Mouse (Mus musculus) kidney, adult 2 months (tissue): ENCODE measurements around the gene Sfrp4. TPM values are rescaled to one million over a fixed set of nuclear protein-coding genes. Genes with fewer than 3 reads are reported as not detected.
"Not testable (repeated sequence)": the region's sequence is repeated elsewhere in the genome, so short reads cannot be mapped to it uniquely, and the experiment has no call there.

Experiments used
- DNase-seq: peaks from one replicate; pipeline ENCODE4 v3.0.0; 2021
- H3K27ac ChIP-seq: fragments of 200-500 bp; 2 replicates; pipeline ENCODE4 v1.5.1; 2012; ENCODE audit warnings: low read depth, low read length, control low read depth, inconsistent platforms; ENCODE audit not compliant: insufficient read depth
- H3K27me3 ChIP-seq: fragments of 200-500 bp; replicated peaks from 2 replicates; pipeline ENCODE4 v1.6.1; 2012; ENCODE audit warnings: mild to moderate bottlenecking, moderate library complexity, low read length, inconsistent platforms; ENCODE audit not compliant: control insufficient read depth, insufficient read depth
- H3K36me3 ChIP-seq: fragments of 200-500 bp; 2 replicates; pipeline ENCODE4 v1.6.1; 2012; ENCODE audit warnings: mild to moderate bottlenecking, moderate library complexity, low read length, inconsistent platforms; ENCODE audit not compliant: control insufficient read depth, insufficient read depth
- H3K4me1 ChIP-seq: fragments of 200-500 bp; 2 replicates; pipeline ENCODE4 v1.6.1; 2011; ENCODE audit warnings: low read length; ENCODE audit not compliant: control insufficient read depth, insufficient read depth
- H3K4me3 ChIP-seq: fragments of 200-500 bp; 2 replicates; pipeline ENCODE4 v1.5.1; 2011; ENCODE audit warnings: mild to moderate bottlenecking, low read depth, low read length, control low read depth; ENCODE audit not compliant: insufficient read depth
- CTCF ChIP-seq: fragments of 200-500 bp; conservative IDR thresholded peaks from 2 replicates; pipeline ENCODE4 v1.5.1; 2011; ENCODE audit warnings: low read depth, mild to moderate bottlenecking, control low read depth, low read length, moderate library complexity, mixed read lengths; ENCODE audit not compliant: insufficient read depth, insufficient read length
- POLR2A ChIP-seq: fragments of 200-500 bp; IDR thresholded peaks from one replicate; pipeline ENCODE4 v1.6.1; 2011; ENCODE audit warnings: low read depth, low read length, control low read depth
- WGBS: fragments of 180-500 bp; shearing (Covaris S2); methylation state at CpG from one replicate; pipeline ENCODE4 v1.1.7; 2018; 5-methylcytosine and 5-hydroxymethylcytosine counted together
- polyA plus RNA-seq: library from polyadenylated mRNA; depleted of rRNA; stranded (reverse); fragments of >200 nt; gene quantifications from 2 replicates; pipeline ENCODE4 v1.2.3, GENCODE M21; 2012; rRNA removed

Sfrp4 gene
- polyA plus RNA-seq = 2.5 and 6.5 TPM in 2 replicates

GRCm38 (mm10) chr13:19622573-19623227 is at the start of gene Sfrp4:
Gene Sfrp4 (plus strand): TSS chr13:19623104.
- Histone ChIP-seq H3K36me3 (no peaks in the 10 kb centered on the region), H3K27ac (no peak within 1 kb of the TSS), H3K4me3 (peak within 1 kb of the TSS; percentile 20), H3K4me1 (no peaks in the 10 kb centered on the region), H3K27me3 (no peaks in the 10 kb centered on the region)
- TF ChIP-seq POLR2A (no peak), CTCF (peak; percentile 36; the same call in 1 of the 2 replicates)
- WGBS = 5% methylated on average over 25 of the region's 25 CpGs
- peak; percentile 3 for DNase-seq

GRCm38 (mm10) chr13:19574723-19575122 is 48.2 kb upstream of the Sfrp4 start:
- not testable (repeated sequence) for H3K4me3 ChIP-seq, H3K36me3 ChIP-seq, H3K27me3 ChIP-seq, H3K27ac ChIP-seq, DNase-seq, H3K4me1 ChIP-seq
- WGBS = 93% methylated on average over 2 of the region's 2 CpGs

GRCm38 (mm10) chr13:19575947-19576346 is 47.0 kb upstream of the Sfrp4 start:
- H3K27me3 ChIP-seq = no peaks in the 10 kb centered on the region
- TF ChIP-seq POLR2A (no peak), CTCF (no peak)
- WGBS = 93% methylated on average over 3 of the region's 3 CpGs
- H3K27ac ChIP-seq = no peak overlapping the region
- H3K4me3 ChIP-seq = no peak overlapping the region
- no peaks in the 10 kb centered on the region for H3K4me1 ChIP-seq
- DNase-seq = no peak
- no peaks in the 10 kb centered on the region for H3K36me3 ChIP-seq

- no peaks in the 10 kb centered on the region for H3K27me3 ChIP-seq
- DNase-seq = no peak
- no peaks in the 10 kb centered on the region for H3K4me1 ChIP-seq
- no peak for TF ChIP-seq POLR2A
- no peak for TF ChIP-seq CTCF
- H3K4me3 ChIP-seq = no peak overlapping the region
- no peaks in the 10 kb centered on the region for H3K36me3 ChIP-seq
- H3K27ac ChIP-seq = no peak overlapping the region
- 86% methylated on average over 3 of the region's 3 CpGs for WGBS
These were observed 31.7 kb upstream of the Sfrp4 start for GRCm38 (mm10) chr13:19590996-19591759.

DNA sequence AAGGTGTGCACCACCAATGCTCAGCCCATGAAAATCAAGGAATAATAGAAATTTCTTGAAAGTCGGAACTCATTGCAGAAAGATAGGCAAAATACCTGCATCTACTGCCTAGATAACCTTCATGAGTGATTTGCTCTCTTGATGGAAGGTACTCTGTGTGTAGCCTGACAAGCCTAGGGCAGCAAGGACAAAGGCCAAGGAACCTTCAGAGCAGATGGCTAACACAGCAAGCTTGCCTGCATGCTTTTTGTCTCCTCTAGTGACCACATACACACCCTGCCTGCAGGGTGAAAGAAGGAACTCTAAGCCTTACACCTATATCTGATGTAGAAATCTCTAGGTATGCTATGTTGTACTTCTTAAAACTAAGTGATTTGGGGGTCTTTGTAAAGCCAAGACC is 27.8 kb upstream of the Sfrp4 start:
- Histone ChIP-seq H3K36me3 (no peaks in the 10 kb centered on the region), H3K27ac (no peak overlapping the region), H3K4me3 (no peak overlapping the region), H3K27me3 (no peaks in the 10 kb centered on the region), H3K4me1 (no peaks in the 10 kb centered on the region)
- TF ChIP-seq POLR2A = no peak
- TF ChIP-seq CTCF = no peak
- no peak for DNase-seq
- WGBS = 97% methylated on average over 1 of the region's 1 CpGs

- Histone ChIP-seq H3K36me3 (no peaks in the 10 kb centered on the region), H3K27ac (no peak overlapping the region), H3K4me1 (no peaks in the 10 kb centered on the region), H3K27me3 (no peaks in the 10 kb centered on the region), H3K4me3 (no peak overlapping the region)
- 72% methylated on average over 6 of the region's 6 CpGs for WGBS
- no peak for DNase-seq
- TF ChIP-seq CTCF (no peak), POLR2A (no peak)
These were observed 23.7 kb upstream of the Sfrp4 start for GRCm38 (mm10) chr13:19599242-19599641.

- no peak for TF ChIP-seq CTCF
- TF ChIP-seq POLR2A = no peak
- no peak overlapping the region for H3K27ac ChIP-seq
- WGBS = 88% methylated on average over 1 of the region's 1 CpGs
- H3K4me3 ChIP-seq = no peak overlapping the region
- H3K4me1 ChIP-seq = no peaks in the 10 kb centered on the region
- no peak for DNase-seq
- no peaks in the 10 kb centered on the region for H3K36me3 ChIP-seq
- H3K27me3 ChIP-seq = no peaks in the 10 kb centered on the region
These were observed 20.4 kb upstream of the Sfrp4 start for GRCm38 (mm10) chr13:19602531-19602930.
